Mouse (Mus musculus): ENCODE data around the gene Hivep3.

GRCm38 (mm10) chr4:120027671-120028070 lies 294.1 kb downstream of the Hivep3 start:
- TF ChIP-seq POLR2A (IDR thresholded peaks at IDR 0.05; ENCODE audit: low read depth, low read length) = no peak
- TF ChIP-seq CTCF (conservative IDR thresholded peaks at IDR 0.05; ENCODE audit: insufficient read depth, insufficient read length, low read depth, low read length) = no peak
